Mouse (Mus musculus) CH12.LX (cell line): Measurements from ENCODE around the gene Odf2l.
A peak's percentile ranks its signal among the peaks of the same experiment; 100 is the strongest.

Experiments used
- CHD2 ChIP-seq: IDR thresholded peaks from 2 replicates; pipeline ENCODE4 v1.6.1; 2011; ENCODE audit warnings: low read length, improper control_type of control experiment
- CTCF ChIP-seq, 2 experiments: IDR thresholded peaks in 1 of 2; conservative IDR thresholded peaks in 1 of 2; 2 replicates each; pipeline ENCODE4 v1.5.1; 2011 to 2012; ENCODE audit warnings: low read depth in 2 of 2, low read length in 2 of 2, improper control_type of control experiment in 1 of 2, inconsistent platforms in 1 of 2, mild to moderate bottlenecking in 1 of 2, moderate library complexity in 1 of 2
- E2F4 ChIP-seq: IDR thresholded peaks from 2 replicates; pipeline ENCODE4 v1.6.1; 2011; ENCODE audit warnings: low read depth, low read length, improper control_type of control experiment; ENCODE audit not compliant: insufficient replicate concordance
- EP300 ChIP-seq: IDR thresholded peaks from 2 replicates; pipeline ENCODE4 v1.6.1; 2011; ENCODE audit warnings: low read length, improper control_type of control experiment
- MAFK ChIP-seq: IDR thresholded peaks from 2 replicates; pipeline ENCODE4 v1.6.1; 2011; ENCODE audit warnings: low read length, improper control_type of control experiment; ENCODE audit not compliant: insufficient replicate concordance
- NRF1 ChIP-seq: IDR thresholded peaks from 2 replicates; pipeline ENCODE4 v1.6.1; 2014; ENCODE audit warnings: low read depth, mild to moderate bottlenecking, inconsistent platforms, low read length, improper control_type of control experiment, moderate library complexity
- POLR2A ChIP-seq: IDR thresholded peaks from 2 replicates; pipeline ENCODE4 v1.6.1; 2011; ENCODE audit warnings: low read depth, mild to moderate bottlenecking, improper control_type of control experiment, low read length
- TCF12 ChIP-seq: IDR thresholded peaks from 2 replicates; pipeline ENCODE4 v1.6.1; 2014; ENCODE audit warnings: low read depth, mild to moderate bottlenecking, inconsistent platforms, low read length, improper control_type of control experiment
- ZKSCAN1 ChIP-seq: IDR thresholded peaks from 2 replicates; pipeline ENCODE4 v1.6.1; 2012; ENCODE audit warnings: low read depth, inconsistent platforms, low read length, improper control_type of control experiment, borderline replicate concordance
- ZMIZ1 ChIP-seq: IDR thresholded peaks from 2 replicates; pipeline ENCODE4 v1.6.1; 2012; ENCODE audit warnings: low read depth, mild to moderate bottlenecking, inconsistent platforms, low read length, improper control_type of control experiment
- ZNF384 ChIP-seq: IDR thresholded peaks from 2 replicates; pipeline ENCODE4 v1.6.1; 2012; ENCODE audit warnings: low read depth, low read length, improper control_type of control experiment, inconsistent platforms

GRCm38 (mm10) chr3:145131210-145131868 lies 13.0 kb downstream of the Odf2l start:
- TF ChIP-seq CHD2 = no peak
- no peak for TF ChIP-seq POLR2A
- no peak for TF ChIP-seq ZKSCAN1
- TF ChIP-seq EP300 = no peak
- TF ChIP-seq CTCF (conservative IDR thresholded peaks at IDR 0.05 in 1 of 2, IDR thresholded peaks at IDR 0.05 in 1 of 2; ENCODE audit: low read depth in 2 of 2, low read length in 2 of 2) = peak; percentile 69 to 97
- no peak for TF ChIP-seq E2F4
- no peak for TF ChIP-seq TCF12
- peak; percentile 96 for TF ChIP-seq ZNF384
- no peak for TF ChIP-seq ZMIZ1
- TF ChIP-seq NRF1 = no peak
- TF ChIP-seq MAFK = no peak
